Mouse (Mus musculus) cerebellum, adult 8-10 months (tissue): ENCODE data around the gene Nanos3.

Experiments used
- DNase-seq: peaks from one replicate; pipeline ENCODE4 v3.0.0; 2022

Nanos3 gene

DNA sequence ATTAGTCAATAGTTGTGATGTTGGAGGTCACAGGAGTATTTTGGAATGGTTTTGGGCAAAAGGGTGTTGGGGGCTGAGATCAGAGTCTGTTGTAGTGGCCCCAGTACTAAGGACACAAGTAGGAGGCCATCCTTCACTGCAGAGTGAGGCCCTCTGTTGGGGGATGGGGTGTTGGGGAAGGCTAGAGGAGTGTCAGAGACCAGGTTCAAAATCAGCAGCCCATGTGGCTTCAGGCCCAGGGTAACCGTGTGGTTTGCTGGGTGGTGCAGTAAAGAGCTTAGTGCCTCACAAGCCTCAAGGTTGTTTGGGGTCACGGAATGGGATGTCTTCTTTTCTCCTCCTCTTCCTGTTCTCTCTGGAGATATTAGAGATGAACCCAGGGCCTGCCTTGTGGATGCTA, 58.3 kb downstream of the Nanos3 start:
- DNase-seq, result no peak

DNA sequence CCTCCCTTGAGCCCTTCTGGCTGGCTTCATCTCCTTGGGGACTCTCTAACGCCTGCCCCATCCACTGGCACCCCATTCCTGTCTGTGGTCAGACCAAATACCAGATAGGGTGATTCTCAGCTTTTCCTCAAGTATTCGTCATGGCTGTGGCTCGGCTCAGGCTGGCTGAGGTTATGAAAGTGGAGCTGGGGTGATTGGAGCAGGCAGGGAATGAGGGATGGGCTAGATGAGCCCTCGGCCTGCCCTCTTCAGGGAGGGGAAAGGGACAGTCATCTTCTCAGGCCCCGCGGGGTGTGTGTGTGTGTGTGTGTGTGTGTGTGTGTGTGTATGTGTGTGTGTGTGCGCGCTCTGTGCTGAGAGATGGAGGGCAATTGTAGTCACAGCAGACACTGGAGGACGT, 59.4 kb downstream of the Nanos3 start, which contains the start of gene Podnl1:
Podnl1 (plus strand) TSS at position 334 of the 400 bp plus-strand sequence.
- DNase-seq, result no peak
